Mouse (Mus musculus): ENCODE data around the gene Trim13. TPM values are rescaled to one million over a fixed set of nuclear protein-coding genes. Genes with fewer than 3 reads are reported as not detected.

The Trim13 gene
- polyA plus RNA-seq, 1 experiment, result 6.7 TPM

DNA sequence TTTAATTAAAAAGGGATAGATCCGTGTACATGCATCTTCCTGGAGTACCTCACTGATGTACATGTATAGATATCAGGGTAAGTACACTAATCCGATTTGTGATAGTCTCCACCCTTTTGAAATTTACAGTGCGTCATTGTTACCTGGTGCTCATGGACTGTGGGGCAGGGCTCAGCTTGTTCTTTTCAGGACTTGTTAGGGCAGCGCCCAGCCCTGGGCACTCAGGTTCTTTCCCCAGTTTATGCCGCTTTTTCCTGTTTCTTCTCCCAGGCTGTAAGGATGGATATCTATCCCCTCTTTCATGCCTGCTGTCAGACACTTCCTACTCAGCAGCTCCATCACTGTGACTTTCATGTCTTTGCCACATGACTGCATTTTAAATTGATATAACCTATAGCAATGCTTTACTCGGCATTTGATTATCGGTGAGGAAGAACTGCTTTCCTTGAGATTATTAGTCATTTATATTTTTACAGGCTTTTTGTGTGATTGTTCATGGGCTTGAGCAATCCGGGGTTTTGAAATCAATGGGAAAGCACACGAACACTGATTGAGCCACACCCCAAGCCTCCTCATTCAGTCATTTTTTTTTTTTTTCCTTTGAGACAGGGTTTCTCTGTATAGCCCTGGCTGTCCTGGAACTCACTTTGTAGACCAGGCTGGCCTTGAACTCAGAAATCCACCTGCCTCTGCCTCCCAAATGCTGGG is 1.2 kb upstream of the Trim13 start:
- no peak overlapping the region for H3ac ChIP-seq (ENCODE audit: control insufficient read depth, insufficient read length)
- no peaks in the 10 kb centered on the region for H3K36me3 ChIP-seq (ENCODE audit: control insufficient read depth, insufficient read depth)
- H3K4me2 ChIP-seq (ENCODE audit: low read depth), result no peak overlapping the region
- H3K79me2 ChIP-seq (ENCODE audit: control insufficient read depth, insufficient read depth), result no peaks in the 10 kb centered on the region
- H3K27me3 ChIP-seq (ENCODE audit: control insufficient read depth, insufficient read depth, insufficient read length), result no peaks in the 10 kb centered on the region
- TF ChIP-seq USF1 (IDR thresholded peaks at IDR 0.05; ENCODE audit: low read depth) (no peak), SRF (IDR thresholded peaks at IDR 0.05; ENCODE audit: control insufficient read depth, insufficient read length, low read depth) (no peak), CEBPB (IDR thresholded peaks at IDR 0.05; ENCODE audit: insufficient read depth, poor library complexity, severe bottlenecking) (no peak), POLR2AphosphoS2 (IDR thresholded peaks at IDR 0.05; ENCODE audit: insufficient read length, low read depth) (no peak)
- no peak overlapping the region for H3K4me3 ChIP-seq

DNA sequence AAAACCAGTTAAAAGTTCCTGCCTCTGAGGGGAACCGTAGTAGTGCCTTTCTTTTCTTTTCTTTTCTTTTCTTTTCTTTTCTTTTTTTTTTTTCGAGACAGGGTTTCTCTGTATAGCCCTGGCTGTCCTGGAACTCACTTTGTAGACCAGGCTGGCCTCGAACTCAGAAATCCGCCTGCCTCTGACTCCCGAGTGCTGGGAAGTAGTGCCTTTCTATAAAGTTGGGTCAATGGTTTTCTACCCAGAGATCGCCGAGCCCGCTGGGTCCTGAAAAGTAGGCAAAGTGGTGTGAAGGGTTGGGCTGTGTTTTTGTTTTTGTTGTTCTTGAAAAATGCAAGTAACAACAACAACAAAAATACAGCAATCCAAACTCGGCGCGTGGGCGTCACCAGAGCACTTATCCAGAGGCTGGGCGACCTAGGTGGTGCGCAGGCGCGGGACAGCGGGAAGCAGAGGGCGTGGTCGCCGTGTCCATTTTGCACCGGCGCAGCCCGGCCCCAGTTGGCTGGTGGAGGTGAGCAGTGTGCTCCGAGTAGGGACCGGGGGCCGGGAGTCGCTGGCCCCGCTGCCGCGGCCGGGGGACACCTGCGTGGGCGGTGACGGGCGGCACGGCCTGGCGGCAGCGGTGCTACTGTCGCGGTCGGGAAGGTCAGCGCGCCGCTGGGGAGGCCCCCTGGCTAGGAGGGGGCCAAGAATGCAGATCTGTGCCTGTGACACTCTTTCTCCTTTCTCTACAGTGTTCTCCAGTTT is 1.2 kb downstream of the Trim13 start:
- H3K79me2 ChIP-seq (ENCODE audit: control insufficient read depth, insufficient read depth), result no peaks in the 10 kb centered on the region
- peak overlapping the region; percentile 13 for H3ac ChIP-seq (ENCODE audit: control insufficient read depth, insufficient read length)
- H3K4me2 ChIP-seq (ENCODE audit: low read depth), result peak overlapping the region; percentile 60
- TF ChIP-seq TCF12 (IDR thresholded peaks at IDR 0.05; ENCODE audit: insufficient read depth, poor library complexity, severe bottlenecking) (no peak), CEBPB (IDR thresholded peaks at IDR 0.05; ENCODE audit: insufficient read depth, poor library complexity, severe bottlenecking) (no peak), MYOD1 (IDR thresholded peaks at IDR 0.05; ENCODE audit: control insufficient read depth in 1 of 3, insufficient read length in 2 of 3, low read depth in 2 of 3) (peak in 1 of 3 experiments; percentile 45), MAX (IDR thresholded peaks at IDR 0.05; ENCODE audit: low read depth) (no peak), USF1 (IDR thresholded peaks at IDR 0.05; ENCODE audit: low read depth) (no peak), E2F4 (IDR thresholded peaks at IDR 0.05; ENCODE audit: insufficient read depth) (no peak), POLR2A (IDR thresholded peaks at IDR 0.05; ENCODE audit: insufficient read length, low read depth) (peak; percentile 67), POLR2AphosphoS2 (IDR thresholded peaks at IDR 0.05; ENCODE audit: insufficient read length, low read depth) (peak; percentile 58), SRF (IDR thresholded peaks at IDR 0.05; ENCODE audit: control insufficient read depth, insufficient read length, low read depth) (no peak), MYOG (IDR thresholded peaks at IDR 0.05; ENCODE audit: control insufficient read depth in 1 of 3, insufficient read depth in 1 of 3, insufficient read length in 2 of 3, low read depth in 2 of 3) (peak in 1 of 3 experiments; percentile 27), REST (IDR thresholded peaks at IDR 0.05; ENCODE audit: insufficient read depth, insufficient read length) (no peak), TCF3 (IDR thresholded peaks at IDR 0.05; ENCODE audit: insufficient read length, low read depth) (no peak)
- no peaks in the 10 kb centered on the region for H3K36me3 ChIP-seq (ENCODE audit: control insufficient read depth, insufficient read depth)
- H3K27me3 ChIP-seq (ENCODE audit: control insufficient read depth, insufficient read depth, insufficient read length), result no peaks in the 10 kb centered on the region
- H3K4me3 ChIP-seq, result peak overlapping the region; percentile 31

DNA sequence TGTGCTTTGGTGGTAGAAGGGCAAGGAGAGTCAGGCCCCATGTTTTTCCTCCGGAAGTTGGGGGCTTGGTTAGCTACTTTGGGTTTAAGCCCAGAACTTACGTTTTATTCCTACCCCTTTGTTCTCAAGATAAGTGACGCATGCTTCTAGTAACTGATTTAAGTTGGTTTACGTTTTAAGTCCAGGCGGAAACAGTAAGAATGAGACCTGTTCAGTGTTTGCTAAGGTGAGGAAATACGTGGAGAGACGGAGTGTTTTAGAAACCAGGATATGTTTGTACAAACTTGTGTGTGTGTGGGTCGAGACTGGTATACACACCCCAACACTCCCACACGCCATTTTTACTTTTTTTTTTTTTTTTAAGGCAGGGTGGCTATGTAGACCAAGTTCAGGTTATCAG is 3.3 kb downstream of the Trim13 start:
- no peaks in the 10 kb centered on the region for H3K36me3 ChIP-seq (ENCODE audit: control insufficient read depth, insufficient read depth)
- H3K4me3 ChIP-seq, result no peak overlapping the region
- TF ChIP-seq CEBPB (IDR thresholded peaks at IDR 0.05; ENCODE audit: insufficient read depth, poor library complexity, severe bottlenecking) (no peak), REST (IDR thresholded peaks at IDR 0.05; ENCODE audit: insufficient read depth, insufficient read length) (no peak), SRF (IDR thresholded peaks at IDR 0.05; ENCODE audit: control insufficient read depth, insufficient read length, low read depth) (no peak), TCF3 (IDR thresholded peaks at IDR 0.05; ENCODE audit: insufficient read length, low read depth) (no peak), MYOD1 (IDR thresholded peaks at IDR 0.05; ENCODE audit: control insufficient read depth in 1 of 3, insufficient read length in 2 of 3, low read depth in 2 of 3) (no peak), POLR2AphosphoS2 (IDR thresholded peaks at IDR 0.05; ENCODE audit: insufficient read length, low read depth) (no peak), E2F4 (IDR thresholded peaks at IDR 0.05; ENCODE audit: insufficient read depth) (no peak), MAX (IDR thresholded peaks at IDR 0.05; ENCODE audit: low read depth) (no peak), POLR2A (IDR thresholded peaks at IDR 0.05; ENCODE audit: insufficient read length, low read depth) (no peak), MYOG (IDR thresholded peaks at IDR 0.05; ENCODE audit: control insufficient read depth in 1 of 3, insufficient read depth in 1 of 3, insufficient read length in 2 of 3, low read depth in 2 of 3) (no peak), TCF12 (IDR thresholded peaks at IDR 0.05; ENCODE audit: insufficient read depth, poor library complexity, severe bottlenecking) (no peak), USF1 (IDR thresholded peaks at IDR 0.05; ENCODE audit: low read depth) (no peak)
- H3ac ChIP-seq (ENCODE audit: control insufficient read depth, insufficient read length), result no peak overlapping the region
- H3K79me2 ChIP-seq (ENCODE audit: control insufficient read depth, insufficient read depth), result no peaks in the 10 kb centered on the region
- H3K4me2 ChIP-seq (ENCODE audit: low read depth), result peak overlapping the region; percentile 15
- no peaks in the 10 kb centered on the region for H3K27me3 ChIP-seq (ENCODE audit: control insufficient read depth, insufficient read depth, insufficient read length)

DNA sequence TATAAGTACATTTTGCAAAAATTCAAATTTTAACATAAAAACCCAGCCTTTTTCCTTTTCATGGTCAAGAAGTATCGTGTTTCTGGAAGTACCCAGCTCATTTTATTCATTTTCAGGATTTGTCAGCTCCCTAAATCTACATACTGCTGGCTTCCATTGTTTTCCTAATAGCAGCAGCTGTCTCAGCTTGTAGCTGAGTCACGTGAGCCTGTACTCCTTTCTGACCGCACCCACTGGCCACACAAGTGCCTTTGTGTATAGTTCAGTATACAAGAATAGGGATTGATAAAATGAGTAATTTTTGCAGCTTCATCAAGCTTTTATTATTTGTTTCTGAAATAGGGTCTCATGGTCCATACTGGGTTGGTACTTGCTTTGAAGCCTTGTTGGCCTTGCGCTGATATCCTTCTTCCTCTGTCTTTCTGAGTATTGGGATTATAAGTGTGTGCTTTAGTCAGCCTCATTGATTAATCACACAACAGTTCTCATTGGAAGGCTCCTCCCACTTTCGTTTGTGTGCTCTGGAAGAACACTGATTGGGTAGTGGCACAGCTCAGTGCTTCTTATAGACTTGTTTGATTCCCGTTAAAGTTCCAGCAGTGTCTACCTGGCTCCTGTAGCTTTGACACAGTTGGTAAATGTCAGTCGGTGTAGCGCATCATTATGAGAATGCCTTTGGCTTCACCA is 5.2 kb downstream of the Trim13 start:
- Histone ChIP-seq H3ac (ENCODE audit: control insufficient read depth, insufficient read length) (no peak overlapping the region), H3K27me3 (ENCODE audit: control insufficient read depth, insufficient read depth, insufficient read length) (no peaks in the 10 kb centered on the region), H3K79me2 (ENCODE audit: control insufficient read depth, insufficient read depth) (no peaks in the 10 kb centered on the region), H3K4me2 (ENCODE audit: low read depth) (peak overlapping the region; percentile 50), H3K36me3 (ENCODE audit: control insufficient read depth, insufficient read depth) (no peaks in the 10 kb centered on the region), H3K4me3 (no peak overlapping the region)
- TF ChIP-seq MYOG (IDR thresholded peaks at IDR 0.05; ENCODE audit: control insufficient read depth in 1 of 3, insufficient read depth in 1 of 3, insufficient read length in 2 of 3, low read depth in 2 of 3) (peak in 2 of 3 experiments; percentile 54 to 68), POLR2AphosphoS2 (IDR thresholded peaks at IDR 0.05; ENCODE audit: insufficient read length, low read depth) (no peak), USF1 (IDR thresholded peaks at IDR 0.05; ENCODE audit: low read depth) (peak; percentile 93), E2F4 (IDR thresholded peaks at IDR 0.05; ENCODE audit: insufficient read depth) (no peak), SRF (IDR thresholded peaks at IDR 0.05; ENCODE audit: control insufficient read depth, insufficient read length, low read depth) (no peak), MYOD1 (IDR thresholded peaks at IDR 0.05; ENCODE audit: control insufficient read depth in 1 of 3, insufficient read length in 2 of 3, low read depth in 2 of 3) (peak; percentile 61 to 84 (median 73)), REST (IDR thresholded peaks at IDR 0.05; ENCODE audit: insufficient read depth, insufficient read length) (no peak)
